Mouse (Mus musculus) retina, adult 2 months (tissue): ENCODE measurements around the gene Pxt1.

Source experiments
- DNase-seq: peaks from one replicate; pipeline ENCODE4 v3.0.0-alpha.2; 2012; ENCODE audit warnings: low read depth, low spot score

Pxt1 gene

GRCm38 (mm10) chr17:28947011-28947939 lies 3.6 kb upstream of the Pxt1 start:
- no peak for DNase-seq

GRCm38 (mm10) chr17:28944481-28944880 lies 841 bp upstream of the Pxt1 start:
- DNase-seq, result no peak

GRCm38 (mm10) chr17:28942101-28942500 lies 1.5 kb downstream of the Pxt1 start:
- DNase-seq, result no peak

- peak; percentile 26 for DNase-seq
These were observed 2.7 kb downstream of the Pxt1 start for GRCm38 (mm10) chr17:28940776-28941555.

- DNase-seq, result no peak
These were observed 6.9 kb downstream of the Pxt1 start for GRCm38 (mm10) chr17:28936622-28937345.

- no peak for DNase-seq
These were observed 7.5 kb downstream of the Pxt1 start for GRCm38 (mm10) chr17:28936133-28936532.

GRCm38 (mm10) chr17:28934120-28934916 lies 9.3 kb downstream of the Pxt1 start:
- no peak for DNase-seq

- no peak for DNase-seq
These were observed 11.4 kb downstream of the Pxt1 start for GRCm38 (mm10) chr17:28932274-28932673.

- DNase-seq, result no peak
These were observed 12.0 kb downstream of the Pxt1 start for GRCm38 (mm10) chr17:28931436-28932211.

GRCm38 (mm10) chr17:28930392-28931074 lies 13.1 kb downstream of the Pxt1 start:
- DNase-seq, result peak; percentile 33

- DNase-seq, result no peak
These were observed 14.3 kb downstream of the Pxt1 start for GRCm38 (mm10) chr17:28929369-28929768.

- DNase-seq, result no peak
These were observed 15.6 kb downstream of the Pxt1 start for GRCm38 (mm10) chr17:28928004-28928403.

GRCm38 (mm10) chr17:28926866-28927635 lies 16.6 kb downstream of the Pxt1 start:
- DNase-seq, result no peak

GRCm38 (mm10) chr17:28926380-28926779 lies 17.3 kb downstream of the Pxt1 start:
- DNase-seq, result peak; percentile 51

- no peak for DNase-seq
These were observed 18.6 kb downstream of the Pxt1 start for GRCm38 (mm10) chr17:28924957-28925595.

GRCm38 (mm10) chr17:28922096-28922495 lies 21.5 kb downstream of the Pxt1 start:
- no peak for DNase-seq

- no peak for DNase-seq
These were observed 22.6 kb downstream of the Pxt1 start for GRCm38 (mm10) chr17:28921086-28921485.

GRCm38 (mm10) chr17:28916520-28916919 lies 27.1 kb downstream of the Pxt1 start:
- no peak for DNase-seq
